8 mouse cellular contexts compared by ENCODE assay signal in genomic region chr11:80302046-80302390, GRCm38 (mm10). TPM values are rescaled to one million over a fixed set of nuclear protein-coding genes. Genes with fewer than 3 reads are reported as not detected.
A peak's percentile ranks its signal among the peaks of the same experiment; 100 is the strongest.
DNase-seq lines count a peak whose midpoint lies in the region; ATAC-seq and TF ChIP-seq lines count a peak whose summit lies in the region.

No protein-coding gene starts in this region.

- no peaks in the 10 kb centered on the region; the same call in 1 of the 2 replicates for H3K4me1 ChIP-seq in kidney, adult 2 months (ENCODE audit: control insufficient read depth, insufficient read depth, low read length)
- H3K4me1 ChIP-seq in hindbrain, embryonic 16.5 days (ENCODE audit: control insufficient read depth, insufficient read depth, low read depth, low read length) = peaks cover 30% of the 10 kb centered on the region
- peaks cover 45% of the 10 kb centered on the region for H3K4me1 ChIP-seq in midbrain, embryonic 15.5 days

- TF ChIP-seq POLR2A in kidney, adult 2 months (IDR thresholded peaks at IDR 0.05; ENCODE audit: low read depth, low read length) = no peak

- WGBS in kidney, adult 2 months = 5% methylated on average over 9 of the region's 9 CpGs
- under 1% methylated on average over 9 of the region's 9 CpGs for WGBS in hindbrain, embryonic 16.5 days
- WGBS in midbrain, embryonic 15.5 days = 0% methylated on average over 9 of the region's 9 CpGs

- no peak for TF ChIP-seq CTCF in kidney, adult 2 months (conservative IDR thresholded peaks at IDR 0.05; ENCODE audit: insufficient read depth, insufficient read length, low read depth, low read length)

- peaks cover 2% of the 10 kb centered on the region; the same call in 1 of the 2 replicates for H3K9me3 ChIP-seq in hindbrain, embryonic 16.5 days (ENCODE audit: control insufficient read depth, low read length)
- no peaks in the 10 kb centered on the region for H3K9me3 ChIP-seq in midbrain, embryonic 15.5 days

- peak overlapping the region; percentile 100 for H3K4me2 ChIP-seq in hindbrain, embryonic 16.5 days (ENCODE audit: low read length)
- peak overlapping the region; percentile 100 for H3K4me2 ChIP-seq in midbrain, embryonic 15.5 days

- H3K27ac ChIP-seq in kidney, adult 2 months (ENCODE audit: insufficient read depth, low read depth, low read length) = no peak overlapping the region
- no peak overlapping the region; the same call in 1 of the 2 replicates for H3K27ac ChIP-seq in hindbrain, embryonic 16.5 days (ENCODE audit: low read depth, low read length)
- H3K27ac ChIP-seq in midbrain, embryonic 15.5 days = peak overlapping the region; percentile 68

- peaks cover 5% of the 10 kb centered on the region; the same call in 1 of the 2 replicates for H3K27me3 ChIP-seq in kidney, adult 2 months (replicated peaks; ENCODE audit: control insufficient read depth, insufficient read depth, low read length)
- H3K27me3 ChIP-seq in hindbrain, embryonic 16.5 days (replicated peaks; ENCODE audit: control insufficient read depth, insufficient read depth, low read length) = no peaks in the 10 kb centered on the region
- H3K27me3 ChIP-seq in midbrain, embryonic 15.5 days (replicated peaks) = no peaks in the 10 kb centered on the region

- H3K36me3 ChIP-seq in kidney, adult 2 months (ENCODE audit: control insufficient read depth, insufficient read depth, low read length) = no peaks in the 10 kb centered on the region
- no peaks in the 10 kb centered on the region for H3K36me3 ChIP-seq in hindbrain, embryonic 16.5 days (ENCODE audit: control insufficient read depth, insufficient read depth, low read length)
- no peaks in the 10 kb centered on the region for H3K36me3 ChIP-seq in midbrain, embryonic 15.5 days (replicated peaks)

- ATAC-seq in common myeloid progenitor, adult 5-6 weeks (replicated peaks; ENCODE audit: low read depth, poor library complexity, severe bottlenecking) = 0 out of 2 replicates have a peak, but pooled peaks have one; percentile 3
- ATAC-seq in hindbrain, embryonic 16.5 days = no peak
- ATAC-seq in midbrain, embryonic 15.5 days (replicated peaks) = peak; percentile 15; the same call in 1 of the 2 replicates

- peak overlapping the region; percentile 76 for H3K9ac ChIP-seq in hindbrain, embryonic 16.5 days (ENCODE audit: low read depth, low read length)
- peak overlapping the region; percentile 50; the same call in 1 of the 2 replicates for H3K9ac ChIP-seq in midbrain, embryonic 15.5 days

- no peak for DNase-seq in kidney, adult 2 months
- DNase-seq in kidney, postnatal 10 days = no peak
- DNase-seq in embryo, embryonic 11 days = no peak
- DNase-seq in left cerebral cortex, postnatal 25 days (ENCODE audit: low spot score in 2 of 2) = no peak
- no peak for DNase-seq in gastrocnemius, adult 8-10 months (ENCODE audit: low spot score in 2 of 2)

- intact Hi-C loops in left cerebral cortex, postnatal 25 days (cut with DNase I) = loop anchor here (5.0 kb wide), 1 partner anchor 50 kb away; no protein-coding TSS in a partner anchor

- H3K4me3 ChIP-seq in kidney, adult 2 months (ENCODE audit: insufficient read depth, low read depth, low read length) = peak overlapping the region; percentile 49; the same call in 1 of the 2 replicates
- H3K4me3 ChIP-seq in hindbrain, embryonic 16.5 days (ENCODE audit: low read length) = peak overlapping the region; percentile 80
- peak overlapping the region; percentile 74 for H3K4me3 ChIP-seq in midbrain, embryonic 15.5 days

RNA-seq across cellular contexts. Expression of gene Rhbdl3, which starts 1.3 kb away (rescaled TPM):
- polyA plus RNA-seq in kidney, adult 2 months (2012; rRNA removed) = 2.6 and 2.8 TPM in 2 replicates
- total RNA-seq in common myeloid progenitor, adult 5-6 weeks (2017) = 0.73 and 1.5 TPM in 2 replicates
- 4.2 and 4.7 TPM in 2 replicates for polyA plus RNA-seq in hindbrain, embryonic 16.5 days (2015; fragmentation: Nextera tagmentation; extraction: Ambion mirVana)
- 9.2 and 10.8 TPM in 2 replicates for polyA plus RNA-seq in midbrain, embryonic 15.5 days (2015; fragmentation: Nextera tagmentation; extraction: Ambion mirVana)
- 10 to 100 TPM; 28.5 to 29.7 TPM for total RNA-seq in left cerebral cortex, postnatal 25 days (2021)
- total RNA-seq in gastrocnemius, adult 8-10 months (2022) = 1 to 10 TPM; 2.8 to 8.4 (median 4.6) TPM
